Mouse (Mus musculus) urinary bladder, postnatal 36 days (tissue): ENCODE measurements at regions not wholly inside any gene's neighbourhood (a gene's known extent, or its start where the extent isn't known, plus 50 kb on each side); places are given as distances from the start of the nearest gene placed in this dataset.

Experiments
- DNase-seq, 2 experiments: peaks; one replicate each; pipeline ENCODE4 v3.0.0; 2022; ENCODE audit warnings: low spot score in 2 of 2, mixed read lengths in 1 of 2

- DNase-seq: no peak
These were observed 71.1 kb upstream of the Hes1 start for GRCm38 (mm10) chr16:29993111-29993510.

GRCm38 (mm10) chr16:29993535-29993934, 70.6 kb upstream of the Hes1 start:
- no peak for DNase-seq

GRCm38 (mm10) chr16:29996139-29997069, 67.8 kb upstream of the Hes1 start:
- peak in 1 of 2 experiments; percentile 22 for DNase-seq

- no peak for DNase-seq
These were observed 64.0 kb upstream of the Hes1 start for GRCm38 (mm10) chr16:30000166-30000565.

GRCm38 (mm10) chr16:30005124-30005523, 59.1 kb upstream of the Hes1 start:
- DNase-seq: no peak

GRCm38 (mm10) chr16:30006826-30007225, 57.4 kb upstream of the Hes1 start:
- no peak for DNase-seq

GRCm38 (mm10) chr16:30008451-30009357, 55.5 kb upstream of the Hes1 start:
- DNase-seq: peak; percentile 81 to 89

- peak in 1 of 2 experiments; percentile 29 for DNase-seq
These were observed 54.5 kb upstream of the Hes1 start for GRCm38 (mm10) chr16:30009521-30010186.

- peak in 1 of 2 experiments; percentile 57 for DNase-seq
These were observed 51.1 kb upstream of the Hes1 start for GRCm38 (mm10) chr16:30013123-30013522.

GRCm38 (mm10) chr16:30013943-30014342, 50.2 kb upstream of the Hes1 start:
- DNase-seq: no peak
